Mouse (Mus musculus): Measurements from ENCODE around the gene Tacr1.
"Not testable (repeated sequence)": the region's sequence is repeated elsewhere in the genome, so short reads cannot be mapped to it uniquely, and the experiment has no call there.

Gene Tacr1

DNA sequence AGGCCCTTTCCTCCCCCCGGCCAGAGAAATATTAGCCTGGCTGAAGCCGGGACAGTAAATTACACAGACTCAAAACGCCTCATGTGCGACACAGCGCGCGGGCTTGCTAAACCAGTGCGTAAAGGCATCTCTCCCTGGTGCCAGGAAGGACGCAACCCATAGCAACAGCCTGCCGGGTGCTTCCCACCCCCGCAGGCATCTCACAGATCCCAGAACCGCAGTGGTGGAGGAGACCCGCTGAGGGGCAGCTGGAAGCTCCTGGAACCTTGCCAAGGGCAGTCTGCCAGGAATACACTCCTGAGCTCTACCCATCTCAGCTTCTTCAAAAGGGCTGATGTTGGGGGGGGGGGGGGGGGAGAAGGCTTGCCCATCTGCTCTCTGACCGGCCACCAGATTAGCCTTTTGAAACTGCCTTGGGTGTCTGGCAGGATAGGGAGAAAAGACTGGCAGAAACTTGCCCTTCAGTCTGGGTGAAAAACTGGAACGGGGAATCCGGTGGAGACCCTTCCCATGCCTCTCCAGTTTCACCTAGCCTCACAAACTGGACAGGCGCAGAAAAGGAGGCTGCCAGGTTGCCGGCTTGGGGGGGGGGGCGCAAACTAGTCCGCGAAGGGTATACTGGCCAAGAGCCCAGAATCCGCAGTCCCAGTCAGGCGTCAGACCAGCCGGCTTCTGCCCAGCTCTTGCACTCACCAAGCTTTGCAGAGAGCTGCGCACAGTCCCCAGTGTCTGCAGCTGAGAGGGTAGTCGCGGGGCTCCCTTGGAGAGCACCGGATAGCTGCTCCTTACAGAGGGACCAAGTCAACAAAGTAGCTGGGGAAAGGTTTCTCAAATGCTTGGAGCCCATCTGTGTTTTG, at the start of gene Tacr1:
TSS of gene Tacr1 (plus strand) at position 740 of the 857 bp plus-strand sequence.
- peak; percentile 70 to 86 for DNase-seq (ENCODE audit: low spot score in 2 of 2)

DNA sequence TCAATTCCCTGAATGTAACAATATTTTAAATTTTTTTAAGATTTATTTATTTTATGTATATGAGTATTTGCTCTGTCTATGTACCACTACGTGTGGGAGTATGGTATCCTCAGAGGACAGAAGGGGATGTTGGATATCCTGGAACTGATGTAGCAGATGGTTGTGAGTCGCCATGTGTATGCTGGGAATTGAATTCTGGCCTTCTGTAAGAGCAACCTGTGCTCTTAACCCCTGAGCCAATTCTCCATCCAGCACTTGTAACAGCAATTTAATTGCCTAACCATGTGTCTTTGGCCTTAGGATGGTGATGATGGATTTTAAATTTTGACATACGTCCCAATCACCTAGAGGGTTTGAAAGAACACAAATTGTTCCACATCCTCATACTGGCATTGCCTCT, 26.0 kb upstream of the Tacr1 start:
- no peak for DNase-seq (ENCODE audit: low spot score in 2 of 2)

DNA sequence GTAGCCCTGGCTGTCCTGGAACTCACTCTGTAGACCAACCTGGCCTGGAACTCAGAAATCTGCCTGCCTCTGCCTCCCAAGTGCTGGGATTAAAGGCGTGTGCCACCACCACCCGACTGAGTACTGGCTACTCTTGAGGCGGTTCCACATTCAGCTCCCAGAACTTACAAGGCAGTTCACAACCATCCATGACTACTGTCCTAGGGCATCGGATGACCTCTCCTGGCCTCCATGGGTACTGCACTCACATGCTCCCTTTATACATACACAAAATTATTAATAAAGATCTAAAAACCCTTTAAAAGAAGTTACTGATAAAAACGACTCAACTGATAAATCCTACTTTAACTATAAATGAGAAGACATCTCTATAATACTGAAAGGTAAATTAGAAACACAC, 18.6 kb upstream of the Tacr1 start:
- no peak for DNase-seq (ENCODE audit: low spot score in 2 of 2)

DNA sequence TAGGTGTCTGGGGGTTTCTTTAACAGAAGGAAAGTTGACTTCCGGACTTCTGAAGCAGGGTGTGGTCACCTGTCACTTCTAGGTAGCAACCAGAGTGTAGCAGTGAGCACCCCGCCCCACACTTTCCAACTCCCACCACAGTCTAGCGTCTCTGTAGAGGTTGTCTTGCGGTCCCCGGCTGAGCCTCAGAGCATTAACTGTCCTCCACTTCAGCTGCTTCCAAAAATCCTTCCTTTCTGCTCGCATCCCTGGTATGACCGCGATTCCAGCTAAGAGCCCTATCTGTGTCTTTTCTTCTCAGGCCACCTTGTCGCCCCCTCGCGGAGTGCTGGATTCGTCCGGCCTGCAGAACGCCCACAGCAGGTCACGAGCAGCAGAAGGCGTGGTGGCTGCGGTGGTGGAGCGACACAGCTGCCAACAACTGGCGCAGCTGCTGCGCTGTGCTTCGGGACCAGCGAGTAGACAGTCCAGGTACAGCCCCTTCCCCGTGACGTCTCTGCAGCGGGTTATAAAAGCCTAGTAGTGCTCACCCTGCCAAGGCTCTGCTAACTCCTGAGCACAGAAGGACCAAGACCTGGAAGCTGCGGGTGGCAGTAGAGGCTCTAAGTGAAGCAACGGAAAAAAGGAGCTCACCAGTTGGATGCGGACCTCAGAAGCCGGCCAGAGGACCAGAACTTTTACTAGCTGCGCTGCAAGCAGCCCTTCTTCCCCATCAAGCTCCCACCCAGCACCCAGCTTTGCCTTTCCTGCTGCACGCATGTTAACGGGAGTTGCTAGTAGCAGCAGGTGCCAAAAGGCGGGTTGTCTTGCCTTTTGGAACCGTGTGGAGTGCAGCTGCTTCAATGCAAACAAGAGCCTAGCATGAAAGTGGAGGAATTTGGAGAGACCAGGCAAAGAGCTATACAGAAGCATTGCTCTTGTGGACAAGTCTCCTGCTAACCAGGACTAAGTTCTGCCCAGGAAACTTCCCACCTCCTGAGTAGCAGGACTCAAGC, 664 bp downstream of the Tacr1 start:
- peak in 1 of 2 experiments; percentile 45 for DNase-seq (ENCODE audit: low spot score in 2 of 2)

DNA sequence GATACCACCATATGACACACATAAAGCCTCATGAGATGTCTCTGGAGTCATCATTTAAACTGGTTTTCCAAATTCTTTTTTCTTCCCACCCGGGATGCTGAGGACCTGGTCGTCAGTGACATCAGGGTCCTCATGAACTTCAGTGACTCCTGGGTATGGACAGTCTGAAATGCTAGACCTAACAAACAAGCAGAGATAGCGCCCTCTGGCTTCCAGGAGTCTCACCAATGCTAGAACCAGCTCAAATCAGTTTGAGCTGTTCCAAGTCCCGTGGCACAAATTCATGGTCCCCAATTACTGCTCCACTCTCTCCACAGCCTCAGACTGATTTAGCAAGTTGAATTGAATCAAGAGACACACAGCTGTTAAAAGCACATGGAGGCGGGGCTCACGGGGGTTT, 16.2 kb downstream of the Tacr1 start:
- DNase-seq (ENCODE audit: low spot score in 2 of 2), result no peak

DNA sequence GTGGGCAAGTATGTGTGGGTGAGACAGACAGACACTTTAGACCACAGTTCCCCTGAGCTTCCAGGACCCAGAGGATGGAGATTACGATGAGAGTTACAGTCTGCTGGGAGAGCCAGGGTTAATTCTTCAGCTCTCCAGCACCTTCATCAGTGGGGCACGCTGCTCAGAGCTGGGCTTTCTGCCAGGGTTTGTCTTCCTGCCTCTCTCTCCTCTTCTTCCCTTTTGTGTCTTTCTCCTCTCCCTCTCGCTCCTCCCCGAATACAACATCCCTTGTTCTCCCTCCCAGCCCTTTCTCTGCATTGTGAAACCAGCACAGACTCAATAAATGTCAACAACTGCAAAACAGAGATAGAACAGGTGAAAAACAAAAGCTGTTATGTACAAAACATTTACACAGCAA, 18.1 kb downstream of the Tacr1 start:
- no peak for DNase-seq (ENCODE audit: low spot score in 2 of 2)

DNA sequence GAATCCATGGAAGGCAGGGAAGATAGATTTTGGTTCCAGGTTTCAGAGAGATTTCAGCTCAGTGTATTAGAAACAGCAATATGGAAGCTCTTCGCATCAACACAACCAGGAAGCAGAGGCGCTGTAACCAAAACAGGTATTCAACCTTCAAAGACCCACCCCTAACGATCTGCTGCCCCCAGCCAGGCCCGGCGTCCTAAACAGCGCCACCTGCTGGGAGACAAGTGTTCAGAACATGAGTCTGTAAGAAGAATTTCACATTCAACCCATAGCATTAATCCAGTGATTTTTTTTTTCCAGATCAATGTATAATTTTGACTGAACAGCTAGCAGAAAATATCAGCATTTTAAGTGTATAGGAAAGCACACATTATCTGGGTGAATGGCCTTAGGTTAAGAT, 26.8 kb downstream of the Tacr1 start:
- no peak for DNase-seq (ENCODE audit: low spot score in 2 of 2)

DNA sequence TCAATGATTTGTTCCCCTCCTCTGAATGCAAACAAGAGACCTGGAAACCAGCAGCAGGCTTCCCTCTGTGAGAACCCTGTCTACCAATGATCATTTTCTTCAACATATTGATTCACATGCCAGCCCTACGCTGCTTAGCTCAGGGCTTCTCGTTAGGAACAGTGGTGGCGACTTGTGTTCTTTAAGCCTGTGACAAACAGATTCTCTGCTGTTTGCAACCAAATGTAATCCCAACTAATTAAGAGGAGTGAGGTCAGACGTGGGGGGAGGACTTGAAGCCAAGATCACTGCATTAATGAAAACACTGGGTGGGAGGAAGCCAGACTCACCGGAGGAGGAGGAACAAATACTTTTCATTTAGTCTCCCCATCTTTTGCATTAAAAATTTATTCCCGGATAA, 27.6 kb downstream of the Tacr1 start:
- DNase-seq (ENCODE audit: low spot score in 2 of 2), result no peak

DNA sequence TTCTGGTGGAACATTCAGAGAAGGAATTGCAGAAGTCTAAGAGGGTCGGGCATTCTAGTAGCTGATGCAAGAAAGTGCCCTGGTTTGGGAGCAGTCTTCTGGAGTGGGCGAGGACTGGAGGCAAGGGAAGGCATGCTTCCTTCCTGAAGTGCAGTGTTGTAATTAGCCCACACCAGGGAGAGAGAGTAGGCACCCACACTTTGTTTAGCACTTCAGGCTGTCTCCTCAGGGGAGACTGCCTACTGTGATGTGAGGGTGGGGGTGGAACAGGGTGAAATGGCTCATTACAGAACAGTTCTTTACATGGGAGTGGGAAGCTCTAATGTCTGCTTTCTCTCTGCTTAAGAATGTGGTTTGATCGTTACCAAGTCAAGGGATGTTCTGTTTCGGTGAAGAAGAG, 35.0 kb downstream of the Tacr1 start:
- no peak for DNase-seq (ENCODE audit: low spot score in 2 of 2)

DNA sequence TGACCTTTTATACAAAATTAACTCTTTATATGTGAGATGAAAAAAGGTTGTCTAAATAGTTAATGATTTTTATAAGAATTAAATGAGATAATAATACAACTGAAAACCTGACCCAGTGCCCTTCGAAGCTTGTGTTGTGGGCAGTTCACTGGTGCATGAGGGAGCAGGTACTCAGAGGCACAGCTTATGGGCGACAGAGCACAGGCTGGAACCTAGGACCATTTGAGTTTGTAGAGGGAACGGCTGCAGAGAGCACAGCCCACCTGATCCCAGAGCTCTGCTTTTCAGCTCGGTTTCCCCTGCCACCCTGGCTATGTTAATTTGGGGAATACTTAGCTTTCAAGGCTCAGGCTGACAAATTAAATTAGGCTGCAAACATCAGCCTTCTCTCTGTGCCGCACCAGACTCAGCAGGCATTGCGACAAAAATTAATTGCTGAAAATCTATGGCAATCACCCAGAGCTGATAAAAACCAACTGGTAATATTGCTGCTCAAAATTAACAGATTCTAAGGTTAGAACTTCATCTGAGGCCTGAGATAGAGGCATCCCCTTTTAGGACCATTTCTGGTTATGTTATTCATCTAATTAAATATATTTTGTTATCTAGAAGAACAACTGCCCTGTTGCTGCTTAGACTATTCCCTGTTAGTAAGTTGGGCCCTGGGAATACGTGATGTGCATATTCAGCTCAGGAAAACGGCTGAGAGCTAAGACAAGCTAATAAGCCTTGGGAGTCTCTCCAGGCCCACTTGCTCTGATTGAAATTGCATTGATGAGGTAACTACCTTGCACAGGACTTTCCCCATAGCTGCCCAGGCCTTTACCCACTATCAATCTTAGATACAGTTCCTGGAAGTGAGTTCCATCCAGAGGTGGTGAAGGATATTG, 50.3 kb downstream of the Tacr1 start:
- not testable (repeated sequence) for DNase-seq (ENCODE audit: low spot score in 2 of 2)

DNA sequence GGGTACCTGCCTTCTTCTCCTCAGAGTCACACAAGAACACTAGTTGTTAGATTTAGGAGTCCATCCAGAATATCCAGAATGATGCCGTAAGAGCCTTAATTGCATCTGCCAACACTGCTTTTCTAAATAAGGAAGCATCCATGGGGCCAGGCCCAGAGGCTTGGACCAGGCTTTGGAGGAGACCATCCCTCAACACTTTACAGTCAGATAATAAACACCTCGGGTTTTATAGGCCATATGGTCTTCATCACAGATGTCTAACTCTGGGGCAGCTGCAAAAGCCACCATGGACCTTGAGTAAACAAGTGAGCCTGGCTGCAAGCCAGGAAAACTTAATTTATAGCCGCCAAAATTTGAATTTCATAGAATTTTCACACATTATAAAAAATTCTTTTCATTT, 53.1 kb downstream of the Tacr1 start:
- DNase-seq (ENCODE audit: low spot score in 2 of 2), result no peak

DNA sequence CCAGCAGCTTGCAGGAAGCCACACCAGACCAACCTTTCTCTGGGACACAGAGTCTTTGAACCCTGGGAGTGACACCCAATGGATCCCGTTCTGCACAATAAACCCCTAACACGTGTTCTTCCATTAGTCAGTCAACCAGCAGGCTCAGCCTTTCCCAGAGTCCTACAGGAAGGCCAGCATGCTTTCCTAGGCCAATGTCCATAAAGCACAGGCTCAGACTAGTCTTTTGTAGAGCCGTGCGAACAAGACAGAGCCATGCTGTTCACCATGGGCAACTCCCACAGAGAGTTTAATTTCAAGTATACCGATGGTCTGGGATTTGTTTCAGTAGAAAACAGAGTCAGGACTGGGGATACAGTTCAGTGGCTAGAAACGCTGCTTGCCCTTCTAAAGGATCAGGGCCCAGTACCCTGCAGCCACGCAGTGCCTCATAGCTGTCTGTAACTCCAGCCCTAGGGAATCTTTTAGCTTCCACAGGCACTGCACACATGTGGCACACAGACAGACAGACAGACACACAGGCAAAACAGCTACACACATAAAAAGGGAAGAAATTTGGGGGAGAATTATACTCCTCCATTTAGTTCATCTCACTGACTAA, 55.1 kb downstream of the Tacr1 start:
- DNase-seq (ENCODE audit: low spot score in 2 of 2), result no peak

DNA sequence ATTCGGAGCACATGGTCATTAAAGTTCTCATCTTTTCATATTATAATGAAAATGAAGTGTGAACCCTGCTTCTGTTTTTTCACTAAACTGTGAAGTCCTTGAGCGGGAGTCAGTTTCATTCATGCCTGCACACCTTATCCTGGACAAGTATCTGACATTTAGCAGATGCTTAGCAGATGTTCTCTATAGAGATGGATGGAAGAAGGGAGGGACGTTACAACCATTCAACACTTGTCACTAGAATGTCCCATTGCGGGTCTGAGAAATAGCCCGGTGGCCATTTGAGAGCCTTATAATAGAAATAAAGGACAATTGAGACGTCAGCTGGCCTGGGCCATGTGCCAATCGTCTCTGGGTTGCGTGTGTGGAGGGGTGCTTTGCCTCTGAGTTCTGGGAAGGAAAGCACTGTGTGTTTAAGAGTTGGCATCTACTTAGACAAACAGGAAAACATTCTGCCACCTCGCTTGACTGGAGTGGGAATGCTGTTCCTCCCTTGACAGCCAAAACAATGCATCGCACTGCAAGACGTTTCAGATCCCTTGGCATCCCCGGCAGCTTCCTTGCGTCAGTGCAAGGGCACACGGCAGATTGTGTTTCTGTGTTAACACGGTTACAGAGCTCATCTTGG, 56.7 kb downstream of the Tacr1 start:
- DNase-seq (ENCODE audit: low spot score in 2 of 2), result peak in 1 of 2 experiments; percentile 13

DNA sequence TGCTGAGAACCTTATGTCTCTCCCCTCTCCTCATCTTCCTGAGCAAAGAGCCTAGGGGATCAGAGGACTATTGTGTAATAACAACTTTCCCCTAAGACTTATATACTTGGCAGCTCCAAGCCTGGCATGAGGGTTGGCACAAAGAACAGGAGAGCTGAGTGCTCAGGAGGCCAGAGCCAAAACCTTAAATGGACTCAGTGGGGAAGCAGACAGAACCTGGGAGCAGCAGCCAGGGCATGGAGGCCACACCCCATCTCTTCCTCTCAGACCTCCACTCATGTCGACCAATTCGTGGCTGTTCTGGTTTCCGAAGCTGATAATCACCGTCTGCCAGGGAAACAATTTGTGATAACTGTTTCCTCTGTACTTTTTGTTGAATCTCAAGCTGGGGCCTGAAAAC, 61.0 kb downstream of the Tacr1 start:
- peak in 1 of 2 experiments; percentile 4 for DNase-seq (ENCODE audit: low spot score in 2 of 2)

DNA sequence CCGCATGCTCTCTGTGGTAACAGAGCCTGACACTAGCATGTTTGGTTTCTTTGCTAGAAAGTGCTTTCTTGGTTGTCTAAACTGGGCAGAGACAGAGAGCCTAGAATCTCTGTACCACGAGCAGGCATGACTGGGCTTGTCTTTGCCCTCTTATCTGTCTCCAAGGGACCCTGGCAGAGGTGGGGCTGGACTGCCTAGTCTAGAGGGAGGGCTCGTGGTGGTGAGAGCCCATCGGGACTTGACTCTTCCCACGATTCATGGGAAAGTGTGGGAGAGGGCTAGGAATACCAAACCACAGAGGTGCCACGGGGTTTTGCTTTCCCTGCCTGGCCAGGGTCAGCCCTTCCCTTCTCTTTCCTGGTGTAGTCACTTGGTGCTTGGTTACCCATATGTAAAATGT, 72.3 kb downstream of the Tacr1 start:
- no peak for DNase-seq (ENCODE audit: low spot score in 2 of 2)

DNA sequence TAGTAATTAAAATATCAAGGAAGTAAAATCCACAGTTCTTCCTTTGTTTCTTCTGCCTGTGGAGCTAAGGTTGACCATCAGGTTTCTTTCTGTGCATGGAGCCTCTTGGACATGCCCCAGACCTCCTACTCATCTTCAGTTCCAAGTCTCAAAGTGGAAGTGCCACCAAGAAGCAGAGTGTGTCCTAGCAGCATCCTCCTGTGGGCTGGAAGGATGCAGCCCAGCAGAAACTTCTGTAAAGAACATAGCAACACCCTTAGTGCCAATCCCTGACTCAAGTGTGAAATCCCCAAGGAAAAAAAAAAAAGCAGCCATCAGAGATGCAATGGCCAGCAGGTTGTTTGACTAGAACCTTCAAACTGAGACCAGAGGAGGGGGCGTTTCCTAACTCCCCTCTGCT, 81.7 kb downstream of the Tacr1 start:
- DNase-seq (ENCODE audit: low spot score in 2 of 2), result no peak

DNA sequence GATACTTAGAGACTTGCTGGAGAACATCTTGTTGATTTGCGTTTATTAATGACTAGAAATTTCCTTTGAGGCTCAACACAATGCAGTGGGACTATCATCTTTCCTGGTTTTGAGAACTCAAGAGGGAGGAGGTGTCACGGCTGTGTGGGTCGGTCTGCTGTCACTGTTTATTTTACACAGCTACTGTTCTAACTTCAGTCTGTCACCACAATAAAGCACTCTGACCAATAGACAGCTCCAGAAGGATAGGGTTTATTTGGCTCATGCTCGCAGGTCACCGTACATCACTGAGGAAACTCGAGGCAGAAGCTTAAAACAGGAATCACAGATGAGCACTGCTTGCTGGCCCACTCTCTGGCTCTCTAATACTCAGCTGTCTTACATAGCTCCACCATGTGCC, 92.3 kb downstream of the Tacr1 start:
- no peak for DNase-seq (ENCODE audit: low spot score in 2 of 2)

DNA sequence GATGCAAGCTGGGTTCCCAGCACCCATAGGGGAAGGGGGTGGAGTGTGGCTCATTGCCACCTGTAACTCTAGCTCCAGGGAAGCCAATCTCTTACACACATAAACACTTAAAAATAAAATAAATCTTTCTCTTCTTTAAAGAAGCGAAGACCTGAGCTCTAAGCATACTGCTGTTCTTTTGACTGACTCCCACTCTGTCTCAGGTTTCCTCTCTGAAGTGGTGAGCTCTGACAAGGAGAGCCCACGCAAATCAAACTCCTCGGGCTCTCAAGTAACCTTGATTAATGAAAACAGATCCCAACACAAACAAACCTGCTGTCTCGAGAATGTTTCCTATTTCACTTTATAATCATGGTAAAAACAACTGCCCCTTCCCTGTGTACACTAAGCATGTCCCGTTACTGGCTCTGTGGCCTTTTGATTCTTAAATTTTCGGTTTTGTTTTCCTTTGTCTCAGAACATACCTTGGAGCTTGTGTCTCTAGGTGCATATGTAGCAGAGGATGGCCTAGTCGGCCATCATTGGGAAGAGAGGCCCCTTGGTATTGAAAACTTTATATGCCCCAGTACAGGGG, 108.8 kb downstream of the Tacr1 start:
- no peak for DNase-seq (ENCODE audit: low spot score in 2 of 2)

DNA sequence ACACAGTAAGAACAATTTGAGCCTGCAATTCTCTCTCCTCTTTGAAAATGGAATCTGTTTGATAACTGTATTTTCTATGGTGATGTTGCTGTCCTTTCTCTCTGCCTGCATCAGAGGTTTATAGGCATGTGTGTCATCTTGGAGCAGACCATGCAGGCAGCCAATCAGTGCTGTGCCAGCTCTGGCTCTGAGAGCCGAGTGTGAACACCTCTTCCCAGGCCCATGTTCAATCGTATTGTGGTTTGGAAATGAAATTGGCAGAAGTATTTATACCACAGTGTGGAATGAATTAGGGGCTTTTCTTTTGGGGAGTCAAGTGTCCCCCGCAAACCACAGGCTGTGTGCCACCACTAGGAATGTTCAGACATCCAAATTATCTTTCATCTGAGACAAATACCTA, 117.5 kb downstream of the Tacr1 start:
- DNase-seq (ENCODE audit: low spot score in 2 of 2), result no peak

DNA sequence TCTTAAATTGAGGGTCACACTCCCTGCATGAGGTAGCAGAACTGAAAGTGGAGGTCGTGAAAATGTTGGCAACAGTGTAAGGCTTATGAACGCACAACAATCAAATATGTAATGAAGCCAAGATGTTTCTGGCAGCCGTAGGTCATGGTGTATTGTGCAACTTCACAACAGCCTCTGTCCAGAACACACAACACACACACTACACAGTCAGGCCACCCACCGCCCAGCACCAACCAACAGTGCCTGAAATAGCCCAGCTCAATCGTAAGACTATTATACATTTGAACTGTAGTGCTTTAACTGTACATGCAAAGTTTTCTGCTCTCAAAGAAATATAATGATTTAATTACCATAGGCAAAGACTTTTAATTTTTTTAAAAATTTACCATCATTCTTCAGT, 120.4 kb downstream of the Tacr1 start:
- DNase-seq (ENCODE audit: low spot score in 2 of 2), result no peak

Measured in cerebellum, postnatal 4 days (tissue).